Mouse (Mus musculus) embryonic facial prominence, embryonic 10.5 days (tissue): Measurements from ENCODE around the gene Gpx6. TPM values are rescaled to one million over a fixed set of nuclear protein-coding genes. Genes with fewer than 3 reads are reported as not detected.

Experiments used
- DNase-seq: peaks from one replicate; pipeline ENCODE4 v3.0.0-alpha.2; 2017; ENCODE audit warnings: low spot score
- H3K27ac ChIP-seq: fragments of 300-500 bp; sonication (generic); replicated peaks from 2 replicates; pipeline ENCODE4 v1.5.1; 2016; ENCODE audit warnings: mild to moderate bottlenecking
- H3K27me3 ChIP-seq: fragments of 300-500 bp; sonication (generic); replicated peaks from 2 replicates; pipeline ENCODE4 v1.6.1; 2016; ENCODE audit warnings: low read depth, mild to moderate bottlenecking; ENCODE audit not compliant: poor library complexity, severe bottlenecking
- H3K36me3 ChIP-seq: fragments of 300-500 bp; sonication (generic); replicated peaks from 2 replicates; pipeline ENCODE4 v1.6.1; 2016; ENCODE audit warnings: mild to moderate bottlenecking, moderate library complexity
- H3K4me1 ChIP-seq: fragments of 300-500 bp; sonication (generic); 2 replicates; pipeline ENCODE4 v1.6.1; 2016
- H3K4me3 ChIP-seq: fragments of 300-500 bp; sonication (generic); 2 replicates; pipeline ENCODE4 v1.5.1; 2016; ENCODE audit warnings: mild to moderate bottlenecking, moderate library complexity
- H3K9me3 ChIP-seq: fragments of 300-500 bp; sonication (generic); 2 replicates; pipeline ENCODE4 v1.6.1; 2016; ENCODE audit warnings: mild to moderate bottlenecking
- WGBS: fragments of 180-500 bp; shearing (Covaris S2); methylation state at CpG from one replicate; pipeline ENCODE4 v1.1.7; 2016; 5-methylcytosine and 5-hydroxymethylcytosine counted together
- polyA plus RNA-seq: library from polyadenylated mRNA; unstranded; fragments of >200 nt; fragmentation: Nextera tagmentation; extraction: Ambion mirVana; gene quantifications from 2 replicates; pipeline ENCODE4 v1.2.1, GENCODE M21; 2016

Gpx6 gene
- polyA plus RNA-seq: 0.24 and 0.36 TPM in 2 replicates

- Histone ChIP-seq H3K9me3 (no peaks in the 10 kb centered on the region), H3K4me3 (no peak within 1 kb of the TSS), H3K4me1 (peaks cover 10% of the 10 kb centered on the region; the same call in 1 of the 2 replicates), H3K27ac (no peak within 1 kb of the TSS), H3K27me3 (no peaks in the 10 kb centered on the region), H3K36me3 (no peaks in the 10 kb centered on the region)
- 21% methylated on average over 3 of the region's 3 CpGs for WGBS
- no peak for DNase-seq
Observed at GRCm38 (mm10) chr13:21311926-21312325, at the start of gene Gpx6. TSS of gene Gpx6 (plus strand) at chr13:21312125.

GRCm38 (mm10) chr13:21262787-21263461, 49.0 kb upstream of the Gpx6 start:
- Histone ChIP-seq H3K36me3 (no peaks in the 10 kb centered on the region), H3K27me3 (peaks cover 32% of the 10 kb centered on the region), H3K4me3 (peak overlapping the region; percentile 65; the same call in 1 of the 2 replicates), H3K4me1 (peaks cover 14% of the 10 kb centered on the region), H3K9me3 (no peaks in the 10 kb centered on the region), H3K27ac (no peak overlapping the region)
- no peak for DNase-seq
- 71% methylated on average over 4 of the region's 4 CpGs for WGBS

GRCm38 (mm10) chr13:21263910-21264309, 48.0 kb upstream of the Gpx6 start:
- WGBS: under 1% methylated on average over 11 of the region's 11 CpGs
- peak overlapping the region; percentile 69; the same call in 1 of the 2 replicates for H3K27ac ChIP-seq
- peak; percentile 42 for DNase-seq
- no peaks in the 10 kb centered on the region for H3K9me3 ChIP-seq
- H3K36me3 ChIP-seq: no peaks in the 10 kb centered on the region
- peaks cover 12% of the 10 kb centered on the region for H3K4me1 ChIP-seq
- H3K27me3 ChIP-seq: peaks cover 29% of the 10 kb centered on the region
- H3K4me3 ChIP-seq: peak overlapping the region; percentile 65

GRCm38 (mm10) chr13:21264366-21264765, 47.6 kb upstream of the Gpx6 start:
- DNase-seq: peak; percentile 85
- Histone ChIP-seq H3K27me3 (peaks cover 29% of the 10 kb centered on the region), H3K36me3 (no peaks in the 10 kb centered on the region), H3K4me3 (peak overlapping the region; percentile 65), H3K27ac (peak overlapping the region; percentile 69; the same call in 1 of the 2 replicates), H3K9me3 (no peaks in the 10 kb centered on the region), H3K4me1 (peaks cover 11% of the 10 kb centered on the region)
- WGBS: under 1% methylated on average over 11 of the region's 11 CpGs

- H3K36me3 ChIP-seq: no peaks in the 10 kb centered on the region
- no peak for DNase-seq
- no peak overlapping the region for H3K27ac ChIP-seq
- peaks cover 28% of the 10 kb centered on the region for H3K27me3 ChIP-seq
- peaks cover 11% of the 10 kb centered on the region; the same call in 1 of the 2 replicates for H3K4me1 ChIP-seq
- H3K4me3 ChIP-seq: no peak overlapping the region
- no peaks in the 10 kb centered on the region for H3K9me3 ChIP-seq
- 52% methylated on average over 2 of the region's 2 CpGs for WGBS
Observed at GRCm38 (mm10) chr13:21265736-21266135, 46.2 kb upstream of the Gpx6 start.

- Histone ChIP-seq H3K4me3 (peak overlapping the region; percentile 51), H3K4me1 (peaks cover 11% of the 10 kb centered on the region; the same call in 1 of the 2 replicates), H3K9me3 (no peaks in the 10 kb centered on the region), H3K27ac (no peak overlapping the region; the same call in 1 of the 2 replicates), H3K36me3 (no peaks in the 10 kb centered on the region), H3K27me3 (peaks cover 10% of the 10 kb centered on the region)
- 7% methylated on average over 4 of the region's 4 CpGs for WGBS
- DNase-seq: no peak
Observed at GRCm38 (mm10) chr13:21267541-21267940, 44.4 kb upstream of the Gpx6 start.

GRCm38 (mm10) chr13:21268262-21268661, 43.7 kb upstream of the Gpx6 start:
- H3K36me3 ChIP-seq: no peaks in the 10 kb centered on the region
- no peak for DNase-seq
- peaks cover 11% of the 10 kb centered on the region; the same call in 1 of the 2 replicates for H3K4me1 ChIP-seq
- peaks cover 7% of the 10 kb centered on the region for H3K27me3 ChIP-seq
- WGBS: 1% methylated on average over 1 of the region's 1 CpGs
- H3K27ac ChIP-seq: no peak overlapping the region; the same call in 1 of the 2 replicates
- H3K9me3 ChIP-seq: no peaks in the 10 kb centered on the region
- H3K4me3 ChIP-seq: peak overlapping the region; percentile 51

GRCm38 (mm10) chr13:21275021-21275814, 36.7 kb upstream of the Gpx6 start:
- Histone ChIP-seq H3K9me3 (no peaks in the 10 kb centered on the region), H3K27me3 (peaks cover 28% of the 10 kb centered on the region), H3K27ac (peak overlapping the region; percentile 60), H3K36me3 (no peaks in the 10 kb centered on the region), H3K4me3 (peak overlapping the region; percentile 69), H3K4me1 (peaks cover 22% of the 10 kb centered on the region)
- DNase-seq: peak; percentile 62
- under 1% methylated on average over 29 of the region's 29 CpGs for WGBS

GRCm38 (mm10) chr13:21275815-21276550, 35.9 kb upstream of the Gpx6 start:
- Histone ChIP-seq H3K36me3 (no peaks in the 10 kb centered on the region), H3K27ac (peak overlapping the region; percentile 74)
- DNase-seq: peak; percentile 86

GRCm38 (mm10) chr13:21276551-21276950, 35.4 kb upstream of the Gpx6 start:
- WGBS: under 1% methylated on average over 9 of the region's 9 CpGs
- Histone ChIP-seq H3K27ac (peak overlapping the region; percentile 74), H3K4me3 (peak overlapping the region; percentile 69), H3K36me3 (no peaks in the 10 kb centered on the region), H3K27me3 (peaks cover 28% of the 10 kb centered on the region), H3K4me1 (peaks cover 22% of the 10 kb centered on the region), H3K9me3 (no peaks in the 10 kb centered on the region)
- peak; percentile 47 for DNase-seq

More at GRCm38 (mm10) chr13:21275815-21276550, 35.9 kb upstream of the Gpx6 start:
- H3K27me3 ChIP-seq: peaks cover 28% of the 10 kb centered on the region
- H3K4me3 ChIP-seq: peak overlapping the region; percentile 69
- H3K9me3 ChIP-seq: no peaks in the 10 kb centered on the region
- WGBS: 0% methylated on average over 25 of the region's 25 CpGs
- H3K4me1 ChIP-seq: peaks cover 22% of the 10 kb centered on the region

GRCm38 (mm10) chr13:21279076-21279475, 32.8 kb upstream of the Gpx6 start:
- 6% methylated on average over 8 of the region's 8 CpGs for WGBS
- Histone ChIP-seq H3K36me3 (no peaks in the 10 kb centered on the region), H3K4me3 (peak overlapping the region; percentile 61), H3K9me3 (no peaks in the 10 kb centered on the region), H3K4me1 (peaks cover 22% of the 10 kb centered on the region), H3K27me3 (peaks cover 17% of the 10 kb centered on the region), H3K27ac (no peak overlapping the region)
- no peak for DNase-seq

- Histone ChIP-seq H3K27ac (no peak overlapping the region), H3K36me3 (no peaks in the 10 kb centered on the region), H3K4me3 (peak overlapping the region; percentile 61), H3K4me1 (peaks cover 22% of the 10 kb centered on the region), H3K9me3 (no peaks in the 10 kb centered on the region), H3K27me3 (peaks cover 15% of the 10 kb centered on the region)
- DNase-seq: peak; percentile 81
- 1% methylated on average over 13 of the region's 13 CpGs for WGBS
Observed at GRCm38 (mm10) chr13:21279559-21279958, 32.4 kb upstream of the Gpx6 start.
